Mouse (Mus musculus) liver, embryonic 16.5 days (tissue): ENCODE measurements at regions not wholly inside any gene's neighbourhood (a gene's known extent, or its start where the extent isn't known, plus 50 kb on each side); places are given as distances from the start of the nearest gene placed in this dataset.

Experiments used
- ATAC-seq: fragments of 200-750 bp; cut with Nextera tagmentation; 2 replicates; pipeline ENCODE4 v1.8.0; 2017; ENCODE audit warnings: low read depth, mild to moderate bottlenecking, moderate number of reproducible peaks, moderate library complexity
- H3K27ac ChIP-seq: fragments of 300-500 bp; sonication (generic); 2 replicates; pipeline ENCODE4 v1.5.1; 2014; ENCODE audit warnings: mild to moderate bottlenecking, low read length
- H3K27me3 ChIP-seq: fragments of 300-500 bp; sonication (generic); 2 replicates; pipeline ENCODE4 v1.6.1; 2014; ENCODE audit warnings: low read depth, low read length, mixed read lengths; ENCODE audit not compliant: control insufficient read depth, insufficient read depth
- H3K36me3 ChIP-seq: fragments of 300-500 bp; sonication (generic); 2 replicates; pipeline ENCODE4 v1.6.1; 2014; ENCODE audit warnings: mild to moderate bottlenecking; ENCODE audit not compliant: control insufficient read depth, insufficient read depth
- H3K4me1 ChIP-seq: fragments of 300-500 bp; sonication (generic); 2 replicates; pipeline ENCODE4 v1.6.1; 2014; ENCODE audit warnings: low read depth, low read length, mixed read lengths; ENCODE audit not compliant: control insufficient read depth
- H3K4me2 ChIP-seq: fragments of 300-500 bp; sonication (generic); 2 replicates; pipeline ENCODE4 v1.6.1; 2014; ENCODE audit warnings: low read depth, low read length, mixed read lengths
- H3K4me3 ChIP-seq: fragments of 300-500 bp; sonication (generic); 2 replicates; pipeline ENCODE4 v1.5.1; 2014; ENCODE audit warnings: low read depth, mild to moderate bottlenecking, low read length
- H3K9ac ChIP-seq: fragments of 300-500 bp; sonication (generic); 2 replicates; pipeline ENCODE4 v1.6.1; 2014; ENCODE audit warnings: low read depth, low read length
- H3K9me3 ChIP-seq: fragments of 300-500 bp; sonication (generic); replicated peaks from 2 replicates; pipeline ENCODE4 v1.6.1; 2016; ENCODE audit warnings: low read length; ENCODE audit not compliant: control insufficient read depth
- WGBS: fragments of 180-500 bp; shearing (Covaris S2); extraction: QIAGEN DNeasy Blood & Tissue Kit; methylation state at CpG from one replicate; pipeline ENCODE4 v1.1.7; 2014; ENCODE audit not compliant: insufficient replicate concordance; 5-methylcytosine and 5-hydroxymethylcytosine counted together

- Histone ChIP-seq H3K4me3 (no peak overlapping the region), H3K27me3 (no peaks in the 10 kb centered on the region), H3K9me3 (no peaks in the 10 kb centered on the region), H3K36me3 (no peaks in the 10 kb centered on the region), H3K9ac (no peak overlapping the region), H3K4me2 (no peak overlapping the region), H3K4me1 (no peaks in the 10 kb centered on the region), H3K27ac (no peak overlapping the region)
- ATAC-seq: no peak
- 42% methylated on average over 5 of the region's 5 CpGs for WGBS
Measured at GRCm38 (mm10) chr3:117988443-117988842, 119.7 kb upstream of the Snx7 start.

GRCm38 (mm10) chr3:117975638-117976037 lies 106.9 kb upstream of the Snx7 start:
- H3K4me1 ChIP-seq: no peaks in the 10 kb centered on the region

GRCm38 (mm10) chr3:117968805-117969204 lies 100.1 kb upstream of the Snx7 start:
- no peak overlapping the region for H3K4me2 ChIP-seq
- H3K4me1 ChIP-seq: no peaks in the 10 kb centered on the region
- no peak overlapping the region for H3K4me3 ChIP-seq
- no peaks in the 10 kb centered on the region for H3K36me3 ChIP-seq
- no peak overlapping the region for H3K9ac ChIP-seq
- 58% methylated on average over 5 of the region's 5 CpGs for WGBS
- no peak for ATAC-seq
- no peaks in the 10 kb centered on the region for H3K9me3 ChIP-seq
- no peaks in the 10 kb centered on the region for H3K27me3 ChIP-seq
- H3K27ac ChIP-seq: no peak overlapping the region

More at GRCm38 (mm10) chr3:117975638-117976037, 106.9 kb upstream of the Snx7 start:
- ATAC-seq: no peak
- no peaks in the 10 kb centered on the region for H3K27me3 ChIP-seq
- WGBS: 14% methylated on average over 1 of the region's 1 CpGs
- H3K4me3 ChIP-seq: no peak overlapping the region
- H3K27ac ChIP-seq: no peak overlapping the region
- H3K36me3 ChIP-seq: no peaks in the 10 kb centered on the region
- H3K9me3 ChIP-seq: no peaks in the 10 kb centered on the region
- H3K9ac ChIP-seq: no peak overlapping the region
- no peak overlapping the region for H3K4me2 ChIP-seq

GRCm38 (mm10) chr3:117938426-117938825 lies 69.7 kb upstream of the Snx7 start:
- no peak overlapping the region for H3K4me3 ChIP-seq
- no peak for ATAC-seq
- no peaks in the 10 kb centered on the region for H3K36me3 ChIP-seq
- no peak overlapping the region for H3K9ac ChIP-seq
- H3K27me3 ChIP-seq: no peaks in the 10 kb centered on the region
- no peak overlapping the region for H3K27ac ChIP-seq
- no peaks in the 10 kb centered on the region for H3K4me1 ChIP-seq
- H3K4me2 ChIP-seq: no peak overlapping the region
- H3K9me3 ChIP-seq: no peaks in the 10 kb centered on the region

- WGBS: 74% methylated on average over 1 of the region's 1 CpGs
- H3K4me3 ChIP-seq: no peak overlapping the region
- no peaks in the 10 kb centered on the region for H3K9me3 ChIP-seq
- no peak overlapping the region for H3K4me2 ChIP-seq
- H3K27me3 ChIP-seq: no peaks in the 10 kb centered on the region
- H3K4me1 ChIP-seq: no peaks in the 10 kb centered on the region
- no peaks in the 10 kb centered on the region for H3K36me3 ChIP-seq
- ATAC-seq: no peak
- H3K9ac ChIP-seq: no peak overlapping the region
- H3K27ac ChIP-seq: no peak overlapping the region
Measured at GRCm38 (mm10) chr3:117927527-117927926, 58.8 kb upstream of the Snx7 start.
